Mouse (Mus musculus): Measurements from ENCODE around the gene Lin54.

- TF ChIP-seq POLR2A (IDR thresholded peaks at IDR 0.05; ENCODE audit: low read depth, low read length) (no peak), CTCF (conservative IDR thresholded peaks at IDR 0.05; ENCODE audit: insufficient read depth, insufficient read length, low read depth, low read length) (no peak)
Observed at GRCm38 (mm10) chr5:100488231-100488630, 12.2 kb downstream of the Lin54 start.
